Mouse (Mus musculus): ENCODE measurements around the gene Syne4.

The Syne4 gene

DNA sequence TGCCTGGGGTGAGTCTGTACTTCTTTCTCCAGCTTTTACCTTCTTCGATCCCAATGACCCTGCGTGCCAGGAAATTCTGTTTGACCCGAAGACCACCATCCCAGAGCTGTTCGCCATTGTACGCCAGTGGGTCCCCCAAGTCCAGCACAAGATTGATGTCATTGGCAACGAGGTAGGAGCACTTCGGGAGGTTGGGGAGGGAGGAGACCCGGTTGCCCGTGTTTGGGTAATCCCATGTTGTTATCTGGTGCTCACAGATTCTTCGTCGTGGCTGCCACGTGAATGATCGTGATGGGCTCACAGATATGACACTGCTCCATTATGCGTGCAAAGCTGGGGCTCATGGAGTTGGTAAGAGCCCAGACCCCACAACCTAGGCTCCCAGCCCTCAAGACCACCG lies 17.8 kb upstream of the Syne4 start:
- DNase-seq (ENCODE audit: low read depth), result no peak

DNA sequence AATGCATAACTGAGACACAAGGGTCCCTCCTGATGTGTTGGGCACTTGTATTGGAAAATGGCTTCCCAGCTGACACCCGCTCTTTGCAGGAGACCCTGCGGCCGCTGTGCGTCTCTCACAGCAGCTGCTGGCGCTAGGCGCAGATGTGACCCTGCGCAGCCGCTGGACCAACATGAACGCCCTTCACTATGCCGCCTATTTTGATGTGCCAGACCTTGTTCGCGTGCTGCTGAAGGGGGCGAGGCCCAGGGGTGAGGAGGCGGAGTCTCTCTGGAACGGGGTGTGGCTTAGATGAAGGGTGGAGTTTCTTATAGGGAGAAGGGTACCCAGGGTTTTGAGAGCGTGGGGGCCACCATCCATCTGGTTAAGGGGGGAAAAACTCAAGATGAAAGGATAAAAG lies 17.3 kb upstream of the Syne4 start:
- no peak for DNase-seq (ENCODE audit: low read depth)

DNA sequence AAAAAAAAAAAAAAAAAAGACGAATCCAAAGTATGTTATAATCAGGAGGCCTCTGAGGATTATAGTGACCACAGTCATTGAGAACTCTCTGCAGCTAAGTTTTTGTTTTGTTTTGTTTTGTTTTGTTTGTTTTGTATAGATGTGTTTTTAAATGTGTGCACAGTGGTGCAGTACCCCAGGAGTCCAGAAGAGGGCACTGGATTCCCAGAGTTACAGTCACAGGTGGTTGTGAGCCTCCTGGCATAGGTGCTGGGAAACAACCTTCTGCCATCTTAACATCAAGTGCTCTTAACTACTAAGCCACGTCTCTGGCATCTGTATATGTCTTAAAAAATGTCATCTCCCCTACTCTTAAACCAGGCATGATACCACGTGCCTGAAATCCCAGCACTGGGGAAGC lies 13.7 kb upstream of the Syne4 start:
- peak; percentile 79 for DNase-seq (ENCODE audit: low read depth)

DNA sequence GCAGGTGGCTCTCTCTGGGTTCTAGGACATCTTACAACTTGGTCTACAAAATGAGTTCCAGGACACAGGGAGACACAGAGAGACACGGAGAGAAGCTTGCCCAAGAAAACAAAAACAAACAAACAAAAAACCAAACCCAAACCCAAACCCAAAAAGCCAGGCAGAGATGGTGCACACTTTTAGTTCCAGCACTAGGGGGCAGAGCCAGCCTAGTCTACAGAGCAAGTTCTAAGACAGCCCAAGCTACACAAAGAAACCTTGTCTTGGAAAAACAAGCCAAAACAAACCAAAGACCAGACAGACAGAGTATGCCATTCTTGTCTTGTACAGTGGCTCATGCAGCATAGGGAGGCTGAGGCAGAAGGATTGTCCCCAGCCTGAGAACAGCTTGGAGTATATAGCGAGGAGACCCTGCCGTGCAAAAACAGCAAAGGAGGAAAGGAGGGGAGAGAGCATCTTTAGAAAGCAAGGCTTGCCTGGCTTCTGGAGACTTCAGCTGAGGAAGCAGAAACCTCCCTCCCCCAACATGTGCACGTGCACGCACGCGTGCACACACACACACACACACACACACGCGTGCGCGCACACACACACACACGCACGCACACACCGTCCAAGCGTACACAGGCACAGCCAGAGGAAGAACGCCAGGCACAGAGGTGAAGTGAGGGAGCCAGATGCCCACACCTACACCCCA lies 8.4 kb upstream of the Syne4 start:
- peak; percentile 66 for DNase-seq (ENCODE audit: low read depth)

DNA sequence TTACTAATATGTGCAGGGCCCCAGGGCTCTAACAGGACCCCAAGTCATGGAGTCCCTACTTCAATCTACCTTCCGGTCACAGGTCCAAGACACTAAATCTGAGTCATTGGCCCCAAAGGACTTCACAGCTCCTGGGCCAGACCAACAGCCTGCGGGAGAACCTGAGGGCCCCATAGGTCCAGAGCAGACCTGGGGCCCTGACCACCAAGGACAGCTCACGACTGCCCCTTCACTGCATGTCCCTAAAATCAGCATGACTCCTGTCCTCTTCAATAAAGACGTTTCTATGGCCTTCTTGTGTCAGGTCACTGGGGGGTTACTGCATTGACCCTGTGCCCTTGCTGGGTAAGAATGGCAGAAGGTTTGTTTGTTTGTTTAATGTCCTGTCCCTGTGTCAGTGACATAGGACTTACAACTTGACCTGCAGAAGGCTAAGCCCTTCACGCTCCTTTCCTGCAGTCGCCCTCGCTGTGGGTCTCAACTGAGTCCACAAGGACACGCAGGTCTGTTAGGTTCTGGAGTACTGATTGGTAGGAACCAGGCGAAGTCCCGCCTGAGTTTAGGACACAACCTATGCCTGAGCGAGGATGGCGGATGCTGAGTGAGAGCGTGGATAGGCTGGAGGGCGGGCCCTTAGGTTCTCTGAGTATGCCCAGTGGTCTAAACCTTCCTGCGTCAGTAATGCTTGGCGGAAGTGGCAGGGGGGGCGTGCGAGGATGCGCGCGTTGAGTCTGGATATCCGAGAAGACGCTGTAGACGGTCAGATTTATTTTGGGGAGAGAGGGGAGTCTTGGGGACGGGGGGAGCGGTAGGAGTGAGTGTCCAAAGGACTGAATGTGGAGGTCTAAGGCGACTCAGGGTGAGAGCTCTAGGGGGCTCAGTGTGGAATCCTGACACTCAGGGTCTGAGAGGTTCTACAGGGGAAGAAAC lies 6.3 kb upstream of the Syne4 start, which contains the start of gene Alkbh6:
Gene Alkbh6, plus strand, starts transcription at position 642 of the 930 bp plus-strand sequence.
- peak; percentile 96 for DNase-seq (ENCODE audit: low read depth)

DNA sequence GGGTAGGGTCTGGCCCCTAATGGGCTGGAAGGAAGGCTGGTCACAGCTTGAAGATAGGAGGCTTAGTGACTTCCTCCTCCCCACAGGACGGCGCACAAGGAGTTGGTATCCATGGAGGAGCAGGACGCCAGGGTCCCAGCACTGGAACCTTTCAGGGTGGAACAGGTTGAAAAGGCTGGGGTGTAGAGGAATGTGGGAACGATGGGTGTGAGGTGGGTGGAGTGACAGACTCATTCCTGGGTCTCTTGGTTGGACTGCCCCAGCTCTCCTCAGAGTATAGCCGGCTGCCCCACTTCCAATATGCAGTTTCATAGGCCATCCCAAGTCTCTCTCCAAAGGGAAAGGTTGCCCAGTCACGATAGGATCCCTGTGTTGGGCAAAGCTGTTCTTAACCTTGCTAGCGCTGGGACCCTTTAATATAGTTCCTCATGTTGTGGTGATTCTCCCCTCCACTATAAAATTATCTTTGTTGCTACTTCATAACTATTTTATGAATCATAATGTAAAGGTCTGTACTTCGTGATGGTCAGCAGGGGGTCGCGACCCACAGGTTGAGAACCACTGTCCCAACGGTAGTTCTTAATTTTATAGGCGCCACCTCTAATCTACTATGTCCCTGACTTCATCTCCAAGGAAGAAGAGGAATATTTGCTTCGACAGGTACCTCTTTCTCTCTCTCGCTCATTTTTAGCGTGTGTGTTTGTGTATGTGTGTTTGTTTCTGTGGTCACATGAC lies 5.0 kb upstream of the Syne4 start:
- no peak for DNase-seq (ENCODE audit: low read depth)

DNA sequence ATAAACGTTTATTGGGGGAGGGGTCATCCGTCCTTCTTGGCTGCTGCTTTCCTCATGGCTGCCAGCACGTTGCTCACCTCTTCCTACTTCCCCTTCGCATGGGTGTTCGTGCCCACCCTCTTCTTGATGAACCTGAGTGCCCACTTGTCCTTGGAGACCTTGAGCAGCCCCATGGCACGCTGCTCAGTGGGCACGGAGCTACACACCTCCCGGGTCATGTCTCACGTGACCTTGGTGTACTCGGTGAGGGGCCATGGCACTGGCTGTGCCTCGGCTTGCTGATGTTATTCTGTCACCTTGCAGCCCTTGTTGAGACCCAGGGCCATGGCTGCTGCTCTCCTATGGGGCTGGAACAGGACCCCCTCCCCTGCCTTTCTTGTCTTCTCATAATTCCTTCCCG lies 4.5 kb upstream of the Syne4 start:
- no peak for DNase-seq (ENCODE audit: low read depth)

DNA sequence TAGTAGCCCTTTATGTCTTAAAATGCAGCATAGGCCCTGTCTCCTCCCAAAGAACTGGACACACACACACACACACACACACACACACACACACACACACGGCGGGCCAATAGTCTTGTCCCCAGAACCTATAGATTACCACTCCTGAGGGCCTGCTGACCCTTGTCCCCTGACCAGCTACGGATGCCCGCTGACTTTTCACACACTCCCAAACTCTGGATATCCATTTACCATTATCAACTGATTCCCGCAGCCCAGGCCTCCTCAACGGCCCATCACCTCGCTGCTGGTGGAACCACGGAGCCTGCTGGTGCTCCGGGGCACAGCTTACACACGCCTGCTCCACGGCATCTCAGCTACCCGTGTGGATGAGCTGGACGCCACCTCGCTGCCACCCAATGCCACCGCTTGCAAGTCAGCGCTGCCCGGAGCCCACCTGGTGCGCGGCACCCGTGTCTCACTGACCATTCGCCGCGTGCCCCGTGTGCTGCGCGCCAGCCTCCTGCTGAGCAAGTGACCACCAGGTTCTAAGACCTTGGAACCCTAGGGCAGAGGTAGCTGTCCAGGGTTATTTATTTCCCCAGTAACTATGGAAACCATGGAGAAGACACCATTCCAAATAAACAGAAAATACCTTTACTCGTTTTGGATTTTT lies 814 bp upstream of the Syne4 start:
- no peak for DNase-seq (ENCODE audit: low read depth)

DNA sequence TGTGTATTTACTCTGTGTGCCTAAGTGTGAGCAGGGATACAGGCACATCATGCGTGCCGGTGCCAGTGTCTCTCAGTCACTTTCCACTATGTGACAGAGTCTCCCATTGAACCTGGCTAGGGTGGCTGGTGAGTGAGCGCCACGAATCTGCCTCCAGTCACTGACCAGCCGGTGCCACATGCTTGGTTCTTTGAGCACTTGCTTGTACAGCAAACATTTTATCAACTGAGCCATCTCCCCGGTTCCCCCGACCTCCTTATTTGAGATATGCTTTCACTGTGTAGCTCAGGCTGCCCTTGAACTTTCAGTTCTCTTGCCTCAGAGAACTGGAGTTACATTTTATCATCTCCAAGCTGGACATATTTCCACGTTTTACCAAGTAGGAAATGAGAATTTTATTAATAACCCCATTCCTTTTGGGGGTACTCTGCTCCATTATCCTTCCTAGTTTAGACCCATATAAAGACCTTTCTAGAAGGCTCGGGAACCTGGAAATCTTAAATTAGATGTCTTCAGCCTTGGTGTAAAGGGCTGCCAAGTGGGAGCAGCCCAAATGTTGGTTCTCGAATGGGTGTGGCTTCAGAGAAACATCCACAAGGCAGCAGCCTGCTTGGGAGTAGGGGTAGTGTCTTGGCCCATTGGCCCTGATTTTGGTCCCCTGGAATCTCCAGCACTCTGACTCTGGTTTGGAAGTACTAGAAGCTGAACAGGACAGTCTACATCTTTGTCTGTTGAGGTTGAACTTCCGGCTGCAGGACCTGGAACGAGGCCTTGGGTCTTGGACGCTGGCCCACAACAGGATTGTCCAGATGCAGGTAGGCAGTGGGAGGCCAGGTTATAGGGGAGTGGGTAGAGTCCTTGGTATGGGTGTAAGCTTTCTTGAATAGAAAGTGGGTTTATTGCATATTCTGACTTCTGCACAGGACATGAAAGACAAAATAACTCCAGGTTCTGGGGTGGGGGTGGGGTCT lies 1.2 kb downstream of the Syne4 start:
- no peak for DNase-seq (ENCODE audit: low read depth)

DNA sequence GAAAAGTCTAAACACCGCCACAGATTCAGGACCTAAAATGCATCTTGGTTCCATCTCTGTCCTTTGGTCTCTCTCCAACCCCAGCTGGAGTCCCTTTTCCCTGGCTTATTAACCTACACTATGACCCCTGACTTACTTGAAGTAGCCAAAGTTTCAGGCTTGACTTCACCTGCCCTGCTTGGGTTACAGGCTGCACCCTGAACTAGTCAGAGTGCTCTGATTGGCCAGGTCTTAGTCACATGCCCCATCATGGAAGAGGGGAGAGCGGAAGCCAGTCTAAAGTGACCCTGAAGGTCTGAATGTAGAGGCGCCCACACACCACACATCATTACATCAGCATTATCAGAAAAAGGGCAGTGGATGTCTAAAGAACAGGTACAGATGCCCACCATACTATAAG lies 3.5 kb downstream of the Syne4 start:
- DNase-seq (ENCODE audit: low read depth), result no peak

DNA sequence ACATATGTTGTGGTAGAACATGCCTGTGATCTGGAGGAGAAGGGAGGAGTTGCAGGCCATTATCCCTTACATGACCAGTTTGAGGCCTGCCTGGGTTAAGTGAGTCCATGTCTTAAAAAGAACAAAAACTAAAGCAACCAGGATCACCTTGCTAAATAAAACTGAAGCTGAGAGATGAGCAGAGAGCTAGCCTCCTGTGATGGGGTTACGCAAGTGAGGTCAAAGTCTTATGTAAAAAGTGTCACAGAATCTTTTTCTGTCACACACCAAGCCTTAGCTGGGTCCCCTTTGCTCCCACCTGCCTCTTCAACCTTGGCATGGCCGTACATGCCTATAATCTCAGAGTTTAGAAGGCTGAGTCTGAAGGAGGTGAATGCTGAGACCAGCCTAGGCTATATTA lies 6.3 kb downstream of the Syne4 start:
- DNase-seq (ENCODE audit: low read depth), result no peak

DNA sequence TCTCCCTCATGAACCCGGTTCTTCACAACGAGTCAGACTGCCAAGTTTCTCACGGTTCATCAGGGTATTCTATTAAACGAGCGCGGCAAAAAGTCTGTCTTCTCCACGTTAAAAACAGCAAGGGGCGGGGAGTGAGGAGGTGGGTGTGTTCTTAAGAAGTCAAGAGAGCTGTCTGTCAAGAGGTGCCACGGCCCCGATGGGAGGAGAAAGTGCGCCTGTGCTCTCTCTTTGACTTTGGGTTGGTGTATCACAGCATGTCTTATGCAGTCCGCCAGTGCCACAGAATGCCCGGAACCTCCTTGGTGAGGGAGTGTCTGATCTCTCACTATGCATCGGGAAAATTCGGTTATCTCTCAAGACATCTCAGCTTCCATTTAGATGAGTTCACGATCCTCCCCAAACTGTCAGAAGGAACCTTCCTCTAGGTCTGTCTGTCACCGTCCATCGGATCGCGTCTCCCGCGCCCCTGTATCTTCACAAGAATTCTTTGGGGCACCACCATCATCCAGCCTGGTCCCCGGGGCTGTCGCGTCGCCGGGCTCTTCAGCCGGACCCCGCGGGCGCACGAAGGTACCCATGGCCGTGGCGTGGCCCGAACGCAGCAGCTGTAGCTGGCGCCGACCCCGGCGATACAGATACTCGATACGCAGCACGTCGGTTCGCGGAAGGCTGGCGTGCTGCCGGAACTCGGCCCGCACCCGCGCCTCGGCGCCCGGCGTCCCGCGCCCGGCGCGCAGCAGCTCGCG lies 7.1 kb downstream of the Syne4 start, which contains the start of gene E130208F15Rik:
Gene E130208F15Rik, plus strand, starts transcription at position 202 of the 746 bp plus-strand sequence.
- DNase-seq (ENCODE audit: low read depth), result peak; percentile 91

DNA sequence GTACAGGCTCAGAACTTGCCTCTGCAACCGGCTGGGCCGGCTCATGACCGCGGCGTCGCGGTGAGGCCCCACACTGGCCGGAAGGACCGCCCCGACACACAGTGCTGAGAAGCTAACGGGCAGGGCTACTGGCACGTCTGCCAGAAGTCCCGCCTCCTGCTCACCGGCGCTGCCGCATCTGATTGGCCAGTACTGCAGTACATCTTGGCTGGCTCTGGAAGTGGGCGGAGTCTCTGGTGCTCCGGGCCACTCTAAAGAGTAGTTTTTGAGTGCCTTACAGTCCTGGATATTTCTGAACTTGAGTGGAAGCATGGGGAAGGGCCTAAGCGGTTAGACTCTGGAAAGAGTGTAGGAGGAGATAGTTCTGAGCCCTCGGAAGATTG lies 7.7 kb downstream of the Syne4 start:
- peak; percentile 96 for DNase-seq (ENCODE audit: low read depth)

DNA sequence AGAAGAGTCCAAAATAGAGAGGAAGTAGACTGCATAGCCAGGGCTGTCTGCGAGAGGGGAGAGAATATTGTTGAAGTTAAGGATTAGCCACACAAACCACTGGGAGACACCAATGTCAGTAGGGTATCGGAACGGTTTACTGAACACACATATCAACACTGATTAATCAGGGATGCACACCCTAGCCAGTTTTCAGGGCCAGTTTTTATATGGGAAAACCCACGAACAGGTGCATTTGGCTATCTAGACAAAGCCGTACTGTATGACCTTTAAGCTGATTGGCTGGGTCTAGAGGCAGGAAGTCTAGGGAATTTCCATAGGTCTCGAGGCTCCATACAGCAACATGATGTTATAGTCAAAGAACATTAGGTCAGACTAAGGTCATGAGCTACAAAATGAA lies 8.3 kb downstream of the Syne4 start:
- peak; percentile 83 for DNase-seq (ENCODE audit: low read depth)

DNA sequence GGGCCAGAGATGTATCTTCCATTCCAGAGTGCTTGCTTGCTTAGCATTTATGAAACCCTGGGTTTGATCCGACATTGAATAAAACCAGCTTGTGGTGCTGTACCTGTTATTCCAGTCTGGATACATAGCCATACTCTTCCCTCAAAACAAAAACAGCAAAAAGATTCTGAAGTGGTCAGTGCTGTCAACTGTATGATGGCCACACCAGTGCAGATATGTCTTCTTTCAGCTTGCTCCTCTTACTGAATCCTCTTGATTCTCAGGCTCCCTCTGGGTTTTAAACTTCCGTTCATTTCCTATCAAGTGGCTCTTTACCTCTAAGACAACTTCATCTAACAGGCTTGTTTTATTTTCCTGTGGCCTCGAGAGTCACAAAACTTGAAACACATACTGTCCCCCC lies 9.2 kb downstream of the Syne4 start, which contains the start of gene Sdhaf1:
Gene Sdhaf1, minus strand, starts transcription at position 101 of the 400 bp plus-strand sequence.
- no peak for DNase-seq (ENCODE audit: low read depth)

DNA sequence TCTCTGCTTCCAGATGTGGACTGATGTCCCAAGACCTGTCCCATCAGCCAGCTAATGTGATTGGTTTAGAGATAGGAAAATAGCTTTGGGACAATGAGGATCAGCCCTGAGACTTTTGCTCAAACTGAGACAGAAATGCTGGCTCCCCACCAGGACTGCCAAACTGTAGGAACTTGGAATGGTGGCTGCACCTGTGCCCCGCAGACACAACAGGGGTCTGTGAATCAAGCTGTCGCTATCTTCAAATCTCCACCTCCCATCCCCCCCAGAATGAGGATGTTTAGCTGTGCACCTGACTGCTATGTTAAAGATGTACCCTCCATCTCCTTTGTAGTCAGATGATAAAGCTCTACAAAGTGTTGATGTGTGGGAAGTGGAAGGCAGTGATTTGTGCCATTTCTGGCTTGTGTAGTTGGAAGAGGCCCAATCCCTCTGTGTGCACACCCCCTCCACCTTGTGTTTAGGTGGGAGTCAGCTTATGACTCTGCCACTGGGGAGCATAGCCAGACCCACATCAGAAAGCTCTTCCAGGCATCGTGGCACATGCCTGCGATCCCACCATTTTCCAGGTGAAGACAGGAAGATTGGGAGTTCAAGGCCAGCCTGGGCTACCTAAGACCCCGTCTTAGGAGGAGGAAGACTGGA lies 9.8 kb downstream of the Syne4 start:
- DNase-seq (ENCODE audit: low read depth), result no peak

DNA sequence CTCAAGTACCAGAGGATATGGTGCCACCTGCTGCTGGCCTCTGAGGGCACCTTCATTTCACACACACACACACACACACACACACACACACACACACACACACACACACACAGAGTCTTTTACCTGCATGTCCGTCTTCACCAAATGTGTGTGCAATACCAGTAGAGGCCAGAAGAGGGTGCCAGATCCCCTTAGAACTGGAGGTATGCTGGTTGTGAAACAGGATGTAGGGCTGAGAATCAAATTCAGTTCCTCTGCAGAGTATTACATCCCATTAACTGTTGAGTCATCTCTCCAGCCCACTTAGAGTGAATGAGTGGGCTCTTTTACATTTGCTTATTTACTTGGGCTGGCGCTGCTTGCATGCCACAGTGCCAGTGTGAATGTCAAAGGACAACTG lies 10.8 kb downstream of the Syne4 start:
- DNase-seq (ENCODE audit: low read depth), result peak; percentile 86

DNA sequence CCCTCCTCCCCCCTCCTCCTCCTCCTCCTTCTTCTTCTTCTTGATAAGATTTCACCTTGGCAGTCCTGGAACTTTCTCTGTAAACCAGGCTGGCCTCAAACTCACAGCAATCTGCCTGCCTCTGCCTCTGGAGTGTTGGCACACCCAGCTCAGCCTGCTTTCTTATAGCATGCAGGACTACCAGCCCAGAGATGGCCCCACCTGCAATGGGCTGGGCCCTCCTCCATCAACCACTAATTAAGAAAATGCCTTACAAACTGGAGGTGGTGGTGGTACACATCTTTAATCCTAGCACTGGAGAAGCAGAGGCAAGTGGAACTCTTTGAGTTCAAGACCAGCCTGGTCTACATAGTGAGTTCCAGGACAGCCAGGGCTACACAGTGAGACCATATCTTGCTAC lies 11.8 kb downstream of the Syne4 start:
- no peak for DNase-seq (ENCODE audit: low read depth)

DNA sequence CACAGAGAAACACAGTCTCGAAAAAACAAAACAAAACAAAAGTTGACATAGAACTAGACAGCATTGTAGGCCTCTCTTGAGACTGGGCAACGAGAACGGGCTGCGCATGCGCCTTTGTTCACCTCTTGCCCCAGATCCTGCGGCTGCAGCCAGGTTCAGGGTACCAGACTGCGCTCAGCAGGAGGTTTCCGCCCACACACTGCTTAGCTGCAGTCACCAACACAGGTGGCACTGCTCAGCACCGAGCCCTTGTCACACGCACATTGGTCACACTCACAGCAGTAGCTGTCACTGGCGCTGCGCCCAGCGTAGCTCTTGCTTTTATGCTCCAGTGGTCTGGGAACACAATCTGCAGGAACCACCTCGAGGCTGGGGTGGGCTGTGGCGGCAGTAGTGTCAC lies 12.5 kb downstream of the Syne4 start:
- peak; percentile 34 for DNase-seq (ENCODE audit: low read depth)

Data from naive thymus-derived CD4-positive, alpha-beta T cell, adult 2 months (primary cell).